Mouse (Mus musculus) cerebellum, postnatal 10 days (tissue): ENCODE measurements around the gene Erc1.
"Not testable (repeated sequence)": the region's sequence is repeated elsewhere in the genome, so short reads cannot be mapped to it uniquely, and the experiment has no call there.

ENCODE experiments used
- DNase-seq, 2 experiments: peaks; one replicate each; pipeline ENCODE4 v3.0.0; 2021; ENCODE audit warnings: mixed read lengths in 2 of 2

Gene Erc1

GRCm38 (mm10) chr6:119704899-119705298 is 143.1 kb downstream of the Erc1 start:
- no peak for DNase-seq

- DNase-seq, result no peak
These were observed 155.2 kb downstream of the Erc1 start for GRCm38 (mm10) chr6:119692754-119693153.

- DNase-seq, result no peak
These were observed 161.5 kb downstream of the Erc1 start for GRCm38 (mm10) chr6:119686470-119686869.

GRCm38 (mm10) chr6:119680746-119681145 is 167.2 kb downstream of the Erc1 start:
- no peak for DNase-seq

GRCm38 (mm10) chr6:119674811-119675209 is 173.2 kb downstream of the Erc1 start:
- peak; percentile 26 to 36 for DNase-seq

GRCm38 (mm10) chr6:119674201-119674810 is 173.7 kb downstream of the Erc1 start:
- DNase-seq, result peak; percentile 63 to 73

- DNase-seq, result no peak
These were observed 178.2 kb downstream of the Erc1 start for GRCm38 (mm10) chr6:119669746-119670145.

- DNase-seq, result no peak
These were observed 185.0 kb downstream of the Erc1 start for GRCm38 (mm10) chr6:119662936-119663335.

- peak; percentile 57 to 70 for DNase-seq
These were observed 186.9 kb downstream of the Erc1 start for GRCm38 (mm10) chr6:119661081-119661493.

GRCm38 (mm10) chr6:119658441-119658840 is 189.5 kb downstream of the Erc1 start:
- no peak for DNase-seq

- DNase-seq, result no peak
These were observed 190.4 kb downstream of the Erc1 start for GRCm38 (mm10) chr6:119657418-119658178.

- DNase-seq, result not testable (repeated sequence)
These were observed 193.2 kb downstream of the Erc1 start for GRCm38 (mm10) chr6:119654777-119655176.

- DNase-seq, result no peak
These were observed 204.0 kb downstream of the Erc1 start for GRCm38 (mm10) chr6:119643880-119644460.

- DNase-seq, result no peak
These were observed 204.7 kb downstream of the Erc1 start for GRCm38 (mm10) chr6:119643178-119643728.

- no peak for DNase-seq
These were observed 205.2 kb downstream of the Erc1 start for GRCm38 (mm10) chr6:119642718-119643117.

GRCm38 (mm10) chr6:119635629-119636028 is 212.3 kb downstream of the Erc1 start:
- no peak for DNase-seq

- no peak for DNase-seq
These were observed 217.3 kb downstream of the Erc1 start for GRCm38 (mm10) chr6:119630622-119631021.

- no peak for DNase-seq
These were observed 246.6 kb downstream of the Erc1 start for GRCm38 (mm10) chr6:119601379-119601778.

GRCm38 (mm10) chr6:119595440-119595839 is 252.5 kb downstream of the Erc1 start:
- DNase-seq, result no peak

- DNase-seq, result no peak
These were observed 257.1 kb downstream of the Erc1 start for GRCm38 (mm10) chr6:119590872-119591271.

GRCm38 (mm10) chr6:119587897-119588296 is 260.1 kb downstream of the Erc1 start:
- no peak for DNase-seq

GRCm38 (mm10) chr6:119587454-119587853 is 260.5 kb downstream of the Erc1 start:
- no peak for DNase-seq

GRCm38 (mm10) chr6:119585652-119586375 is 262.2 kb downstream of the Erc1 start:
- peak; percentile 30 to 49 for DNase-seq
